Mouse (Mus musculus) heart, postnatal 25 days (tissue): ENCODE results near the gene Spz1. TPM values are rescaled to one million over a fixed set of nuclear protein-coding genes. Genes with fewer than 3 reads are reported as not detected.
"Not testable (repeated sequence)": the region's sequence is repeated elsewhere in the genome, so short reads cannot be mapped to it uniquely, and the experiment has no call there.

Experiments
- DNase-seq: peaks from one replicate; pipeline ENCODE4 v3.0.0; 2022; ENCODE audit warnings: low spot score
- intact Hi-C: fragments of 180-260 bp; cut with DNase I; formaldehyde crosslinking; loops from one replicate; pipeline ENCODE4 v1.15.1; 2025
- total RNA-seq, 2 experiments: library from RNA; stranded (reverse); gene quantifications; 2 replicates each; pipeline ENCODE4 v1.2.3; 2021

Gene Spz1
- total RNA-seq, result not detected

GRCm38 (mm10) chr13:92576072-92576471 lies at the start of gene Spz1:
Gene Spz1 (minus strand): TSS chr13:92576172.
- intact Hi-C loops, result no loop called here
- no peak for DNase-seq

DNA sequence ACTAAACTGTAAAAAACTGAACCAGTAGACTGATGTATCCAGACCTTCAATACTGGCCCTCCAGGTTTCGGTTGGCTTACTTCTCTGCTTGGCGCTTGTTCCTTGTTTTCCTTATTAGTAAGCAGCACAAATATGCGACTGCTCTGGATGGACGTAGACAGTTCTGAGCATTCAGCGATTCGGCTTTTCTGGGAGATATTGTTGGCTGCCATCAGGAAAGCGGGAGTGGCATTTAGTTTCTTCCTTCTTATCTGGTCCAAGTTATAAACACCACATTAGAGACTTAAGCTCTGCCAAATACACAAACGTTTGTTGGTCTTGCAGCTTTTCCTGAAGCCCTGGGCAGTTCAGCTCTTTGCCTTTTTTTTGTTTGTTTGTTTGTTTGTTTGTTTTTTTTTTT lies 40.5 kb upstream of the Spz1 start:
- intact Hi-C loops, result no loop called here
- DNase-seq, result no peak

DNA sequence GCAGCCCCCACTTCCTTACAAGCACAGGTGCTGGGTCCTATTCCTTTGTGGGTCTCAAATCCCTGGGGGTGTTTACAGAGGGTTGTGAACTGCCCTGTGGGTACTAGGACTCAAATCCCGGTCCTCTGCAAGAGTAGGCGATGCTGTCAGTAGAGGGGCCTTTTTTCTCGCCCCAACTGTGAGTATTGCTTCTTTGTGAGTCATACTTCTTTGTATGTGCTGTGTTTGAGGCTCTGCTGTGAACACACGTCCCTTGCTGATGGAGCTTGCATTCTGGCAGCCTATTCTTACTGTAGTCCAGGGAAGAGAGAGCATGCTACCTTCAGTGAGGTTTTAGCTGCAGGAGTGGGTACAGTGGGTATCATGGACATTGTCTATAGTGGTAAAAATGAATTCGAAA lies 39.2 kb upstream of the Spz1 start:
- intact Hi-C loops, result no loop called here

GRCm38 (mm10) chr13:92613094-92613493 lies 37.1 kb upstream of the Spz1 start:
- no peak for DNase-seq
- intact Hi-C loops, result no loop called here

More for the DNA sequence above, 39.2 kb upstream of the Spz1 start:
- DNase-seq, result no peak

GRCm38 (mm10) chr13:92611917-92612316 lies 35.9 kb upstream of the Spz1 start:
- intact Hi-C loops, result no loop called here

GRCm38 (mm10) chr13:92611254-92611784 lies 35.3 kb upstream of the Spz1 start:
- DNase-seq, result no peak
- intact Hi-C loops, result no loop called here

More at GRCm38 (mm10) chr13:92611917-92612316, 35.9 kb upstream of the Spz1 start:
- DNase-seq, result no peak

- peak; percentile 95 for DNase-seq
- intact Hi-C loops, result no loop called here
These were observed 34.6 kb upstream of the Spz1 start, which contains the start of gene Serinc5 for GRCm38 (mm10) chr13:92610311-92611221. Gene Serinc5 (plus strand): TSS chr13:92611091.

- DNase-seq, result peak; percentile 35
- intact Hi-C loops, result no loop called here
These were observed 33.7 kb upstream of the Spz1 start for GRCm38 (mm10) chr13:92609486-92610310.

GRCm38 (mm10) chr13:92605306-92605705 lies 29.3 kb upstream of the Spz1 start:
- intact Hi-C loops, DNase-seq: not testable (repeated sequence)

- intact Hi-C loops, result no loop called here
These were observed 19.5 kb upstream of the Spz1 start for GRCm38 (mm10) chr13:92595424-92595823.

GRCm38 (mm10) chr13:92594907-92595306 lies 18.9 kb upstream of the Spz1 start:
- intact Hi-C loops, result no loop called here

More at GRCm38 (mm10) chr13:92595424-92595823, 19.5 kb upstream of the Spz1 start:
- no peak for DNase-seq

GRCm38 (mm10) chr13:92594481-92594880 lies 18.5 kb upstream of the Spz1 start:
- intact Hi-C loops, result no loop called here
- DNase-seq, result no peak

More at GRCm38 (mm10) chr13:92594907-92595306, 18.9 kb upstream of the Spz1 start:
- DNase-seq, result no peak

GRCm38 (mm10) chr13:92593731-92594396 lies 17.9 kb upstream of the Spz1 start:
- intact Hi-C loops, result no loop called here
- DNase-seq, result no peak

- intact Hi-C loops, result no loop called here
- peak; percentile 20 for DNase-seq
These were observed 17.0 kb upstream of the Spz1 start for GRCm38 (mm10) chr13:92592786-92593635.

DNA sequence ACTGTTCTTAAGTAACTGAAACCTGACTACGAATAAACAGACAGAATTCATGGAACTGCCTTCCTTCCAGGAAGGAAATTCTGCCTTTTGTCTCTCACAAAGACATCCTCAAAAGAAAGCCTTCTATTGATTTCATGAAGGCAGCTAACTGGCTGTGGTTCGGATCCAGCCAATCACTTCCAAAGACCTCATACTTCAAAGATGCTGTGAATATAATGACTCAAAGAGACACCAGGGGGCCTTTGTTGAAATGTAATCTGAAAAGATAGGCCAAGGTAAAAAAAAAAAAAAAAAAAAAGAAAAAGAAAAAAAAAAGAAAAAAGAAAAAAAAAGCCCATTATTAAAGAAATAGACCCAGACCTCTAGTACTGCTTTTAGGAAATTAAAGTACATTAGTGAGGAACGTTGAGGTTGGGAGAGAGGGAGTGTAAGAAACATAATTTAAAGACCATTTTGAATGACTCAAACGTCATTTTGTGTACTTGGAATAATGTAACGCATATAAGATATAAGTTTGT lies 16.4 kb upstream of the Spz1 start:
- intact Hi-C loops, result no loop called here
- DNase-seq, result no peak

GRCm38 (mm10) chr13:92591225-92591624 lies 15.3 kb upstream of the Spz1 start:
- no peak for DNase-seq

DNA sequence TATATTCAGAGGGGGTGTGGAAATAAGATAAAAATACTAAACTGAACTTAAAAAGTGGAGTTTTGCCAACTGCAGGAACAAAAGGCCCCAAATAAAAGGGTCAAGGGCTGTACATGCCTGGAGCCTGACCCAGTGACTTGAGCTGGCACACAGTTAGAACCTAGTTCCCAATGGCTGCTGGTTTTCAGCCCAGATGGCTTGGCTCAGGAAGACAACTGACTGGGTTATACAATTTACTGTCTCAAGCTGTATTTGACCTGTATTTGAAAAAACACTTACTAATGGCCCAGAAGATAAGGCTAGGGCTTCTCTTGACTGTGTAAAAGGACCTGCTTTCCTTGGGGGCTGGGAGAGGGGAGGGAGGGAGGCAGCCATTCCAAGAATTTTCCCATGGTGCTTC lies 13.3 kb upstream of the Spz1 start:
- intact Hi-C loops, result no loop called here
- DNase-seq, result no peak

More at GRCm38 (mm10) chr13:92591225-92591624, 15.3 kb upstream of the Spz1 start:
- intact Hi-C loops, result no loop called here

DNA sequence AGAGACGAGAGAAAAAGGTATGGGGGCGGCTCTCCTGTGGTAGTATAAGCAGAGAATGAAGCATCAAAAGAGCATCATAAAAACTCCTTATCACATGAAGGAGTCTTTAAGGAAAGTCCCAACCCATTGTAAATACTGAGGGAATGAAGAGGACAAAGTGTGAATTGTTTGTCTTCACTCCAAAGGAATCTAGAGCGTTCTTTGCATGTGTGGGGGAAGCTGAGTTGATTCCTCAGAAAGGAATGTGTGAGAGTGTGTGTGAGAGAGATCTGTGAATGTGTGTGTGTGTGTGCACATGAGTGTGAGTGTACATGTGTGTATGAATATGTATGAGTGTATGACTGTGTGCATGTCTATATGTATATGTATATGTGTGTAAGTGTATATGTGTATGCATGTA lies 12.7 kb upstream of the Spz1 start:
- DNase-seq, result no peak
- intact Hi-C loops, result no loop called here
